Mouse (Mus musculus) fibroblast of lung, adult 2 months (primary cell): Measurements from ENCODE around the gene Cpne7.
A peak's percentile ranks its signal among the peaks of the same experiment; 100 is the strongest.
"Not testable (repeated sequence)": the region's sequence is repeated elsewhere in the genome, so short reads cannot be mapped to it uniquely, and the experiment has no call there.

Experiments used
- DNase-seq: peaks from one replicate; pipeline ENCODE4 v3.0.0-alpha.2; 2011; ENCODE audit warnings: low read depth

Gene Cpne7

GRCm38 (mm10) chr8:123117127-123117731 lies at the start of gene Cpne7:
Gene Cpne7 (plus strand): TSS chr8:123117374.
- no peak for DNase-seq

GRCm38 (mm10) chr8:123071176-123071575 lies 46.0 kb upstream of the Cpne7 start:
- no peak for DNase-seq

GRCm38 (mm10) chr8:123077213-123077612 lies 40.0 kb upstream of the Cpne7 start:
- DNase-seq, result no peak

- no peak for DNase-seq
Observed at GRCm38 (mm10) chr8:123082993-123083392, 34.2 kb upstream of the Cpne7 start.

- no peak for DNase-seq
Observed at GRCm38 (mm10) chr8:123083610-123084009, 33.6 kb upstream of the Cpne7 start.

GRCm38 (mm10) chr8:123087289-123087688 lies 29.9 kb upstream of the Cpne7 start:
- DNase-seq, result no peak

- DNase-seq, result no peak
Observed at GRCm38 (mm10) chr8:123097216-123097615, 20.0 kb upstream of the Cpne7 start.

GRCm38 (mm10) chr8:123097786-123098584 lies 19.2 kb upstream of the Cpne7 start:
- DNase-seq, result no peak

- DNase-seq, result peak; percentile 83
Observed at GRCm38 (mm10) chr8:123100288-123100687, 16.9 kb upstream of the Cpne7 start.

- no peak for DNase-seq
Observed at GRCm38 (mm10) chr8:123101244-123101643, 15.9 kb upstream of the Cpne7 start.

GRCm38 (mm10) chr8:123101735-123102685 lies 15.2 kb upstream of the Cpne7 start, which contains the start of gene Rpl13:
Gene Rpl13 (plus strand): TSS chr8:123102350.
- DNase-seq, result peak; percentile 87

- DNase-seq, result not testable (repeated sequence)
Observed at GRCm38 (mm10) chr8:123102855-123103254, 14.3 kb upstream of the Cpne7 start.

- DNase-seq, result no peak
Observed at GRCm38 (mm10) chr8:123103285-123103684, 13.9 kb upstream of the Cpne7 start.

- no peak for DNase-seq
Observed at GRCm38 (mm10) chr8:123104046-123104767, 13.0 kb upstream of the Cpne7 start.

GRCm38 (mm10) chr8:123105553-123106326 lies 11.4 kb upstream of the Cpne7 start:
- no peak for DNase-seq

- DNase-seq, result no peak
Observed at GRCm38 (mm10) chr8:123106531-123106930, 10.6 kb upstream of the Cpne7 start.

GRCm38 (mm10) chr8:123108010-123108409 lies 9.2 kb upstream of the Cpne7 start:
- DNase-seq, result no peak

GRCm38 (mm10) chr8:123108953-123109352 lies 8.2 kb upstream of the Cpne7 start:
- no peak for DNase-seq

GRCm38 (mm10) chr8:123110649-123111048 lies 6.5 kb upstream of the Cpne7 start:
- DNase-seq, result no peak

- no peak for DNase-seq
Observed at GRCm38 (mm10) chr8:123112892-123113291, 4.3 kb upstream of the Cpne7 start.
